8 mouse cellular contexts compared by ENCODE assay signal in the genomic region with DNA sequence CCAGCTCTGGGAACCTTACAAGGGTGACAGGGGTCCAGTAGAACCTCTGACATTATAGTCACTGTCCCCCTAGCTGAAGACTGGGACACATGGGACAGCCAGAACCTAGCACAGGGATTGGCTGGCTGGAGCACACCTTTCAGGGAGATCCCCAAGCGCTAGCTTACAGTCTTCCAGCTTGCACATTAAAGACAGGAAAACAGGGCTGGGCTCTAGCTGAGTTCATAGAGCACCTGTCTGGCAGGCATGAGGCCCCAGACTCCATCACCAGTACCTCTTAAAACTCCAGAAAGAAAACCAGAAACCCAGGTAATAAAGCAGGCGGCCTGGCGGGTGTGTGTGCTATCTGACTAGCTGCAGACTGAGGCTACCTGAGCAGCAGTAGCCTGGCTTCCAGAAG. TPM values are rescaled to one million over a fixed set of nuclear protein-coding genes. Genes with fewer than 3 reads are reported as not detected.
DNase-seq lines count a peak whose midpoint lies in the region; ATAC-seq and TF ChIP-seq lines count a peak whose summit lies in the region.

No protein-coding gene starts in this region.

- 44% methylated on average over 3 of the region's 3 CpGs for WGBS in cerebellum, adult 2 months
- WGBS in lung, postnatal 0 days: 82% methylated on average over 3 of the region's 3 CpGs
- WGBS in limb, embryonic 14.5 days: 37% methylated on average over 3 of the region's 3 CpGs
- WGBS in stomach, embryonic 15.5 days: 79% methylated on average over 3 of the region's 3 CpGs

- H3K4me1 ChIP-seq in cerebellum, adult 2 months (ENCODE audit: control insufficient read depth, insufficient read depth, low read length): peaks cover 73% of the 10 kb centered on the region
- peaks cover 32% of the 10 kb centered on the region for H3K4me1 ChIP-seq in lung, postnatal 0 days (ENCODE audit: insufficient read depth, low read depth, low read length)
- peaks cover 38% of the 10 kb centered on the region for H3K4me1 ChIP-seq in limb, embryonic 14.5 days (ENCODE audit: control insufficient read depth, insufficient read depth, low read length)
- peaks cover 51% of the 10 kb centered on the region for H3K4me1 ChIP-seq in stomach, embryonic 15.5 days

- H3K36me3 ChIP-seq in lung, postnatal 0 days (ENCODE audit: insufficient read depth, low read length): peaks cover 36% of the 10 kb centered on the region
- H3K36me3 ChIP-seq in limb, embryonic 14.5 days (ENCODE audit: control insufficient read depth, insufficient read depth, low read length): peaks cover 54% of the 10 kb centered on the region
- peaks cover 28% of the 10 kb centered on the region for H3K36me3 ChIP-seq in stomach, embryonic 15.5 days

- H3K27ac ChIP-seq in cerebellum, adult 2 months (ENCODE audit: insufficient read depth, low read length): peak overlapping the region; percentile 5
- H3K27ac ChIP-seq in lung, postnatal 0 days (ENCODE audit: low read length): peak overlapping the region; percentile 92
- 0 out of 2 replicates have a peak overlapping the region, but pooled peaks have one; percentile 19 for H3K27ac ChIP-seq in limb, embryonic 14.5 days (replicated peaks; ENCODE audit: low read depth, low read length)
- H3K27ac ChIP-seq in stomach, embryonic 15.5 days: peak overlapping the region; percentile 79; the same call in 1 of the 2 replicates

- no peak for DNase-seq in cerebellum, adult 2 months
- DNase-seq in cerebellum, adult 8-10 months: no peak
- no peak for DNase-seq in lung, postnatal 0 days (ENCODE audit: low spot score)
- no peak for DNase-seq in lung, postnatal 36 days
- DNase-seq in limb, embryonic 14.5 days (ENCODE audit: low spot score): no peak
- no peak for DNase-seq in ovary, adult 18-20 months (ENCODE audit: low spot score)

- H3K4me3 ChIP-seq in cerebellum, adult 2 months (replicated peaks; ENCODE audit: insufficient read depth, low read depth, low read length): peak overlapping the region; percentile 80
- peak overlapping the region; percentile 82 for H3K4me3 ChIP-seq in lung, postnatal 0 days (ENCODE audit: low read depth, low read length)
- peak overlapping the region; percentile 97 for H3K4me3 ChIP-seq in limb, embryonic 14.5 days (replicated peaks; ENCODE audit: low read length)
- peak overlapping the region; percentile 77 for H3K4me3 ChIP-seq in stomach, embryonic 15.5 days (replicated peaks)

- no peak for TF ChIP-seq POLR2A in cerebellum, adult 2 months (IDR thresholded peaks at IDR 0.05; ENCODE audit: borderline replicate concordance, insufficient read depth, low read length)
- no peak for TF ChIP-seq POLR2A in limb, embryonic 14.5 days (IDR thresholded peaks at IDR 0.05; ENCODE audit: borderline replicate concordance, extremely low read depth, insufficient read depth, insufficient read length)

- peak overlapping the region; percentile 81 for H3K4me2 ChIP-seq in lung, postnatal 0 days (replicated peaks; ENCODE audit: low read depth, low read length)
- peak overlapping the region; percentile 87 for H3K4me2 ChIP-seq in limb, embryonic 14.5 days (replicated peaks; ENCODE audit: low read depth, low read length, severe bottlenecking)
- peak overlapping the region; percentile 84 for H3K4me2 ChIP-seq in stomach, embryonic 15.5 days

- no peak for TF ChIP-seq EP300 in lung, postnatal 0 days (IDR thresholded peaks at IDR 0.05)

- no peaks in the 10 kb centered on the region for H3K9me3 ChIP-seq in lung, postnatal 0 days (ENCODE audit: low read length)
- H3K9me3 ChIP-seq in limb, embryonic 14.5 days (ENCODE audit: control insufficient read depth, low read length): no peaks in the 10 kb centered on the region
- H3K9me3 ChIP-seq in stomach, embryonic 15.5 days: no peaks in the 10 kb centered on the region

- TF ChIP-seq CTCF in cerebellum, adult 2 months (IDR thresholded peaks at IDR 0.05; ENCODE audit: borderline replicate concordance, insufficient read depth, low read depth, low read length): no peak
- no peak for TF ChIP-seq CTCF in lung, postnatal 0 days (IDR thresholded peaks at IDR 0.05)

- H3K27me3 ChIP-seq in cerebellum, adult 2 months (ENCODE audit: control insufficient read depth, insufficient read depth, low read length): no peaks in the 10 kb centered on the region
- H3K27me3 ChIP-seq in lung, postnatal 0 days (replicated peaks; ENCODE audit: insufficient read depth, low read length): no peaks in the 10 kb centered on the region
- no peaks in the 10 kb centered on the region for H3K27me3 ChIP-seq in limb, embryonic 14.5 days (ENCODE audit: control insufficient read depth, insufficient read depth, low read length)
- H3K27me3 ChIP-seq in stomach, embryonic 15.5 days (replicated peaks): no peaks in the 10 kb centered on the region

- ATAC-seq in lung, postnatal 0 days: no peak
- ATAC-seq in limb, embryonic 14.5 days (ENCODE audit: low FRiP score, low read depth): no peak
- no peak for ATAC-seq in stomach, embryonic 15.5 days (ENCODE audit: insufficient read depth, low FRiP score, low read depth)
- ATAC-seq in inflammation-experienced regulatory T-cells, adult 6 months: no peak

- H3K9ac ChIP-seq in lung, postnatal 0 days (replicated peaks; ENCODE audit: low read depth): peak overlapping the region; percentile 98
- H3K9ac ChIP-seq in limb, embryonic 14.5 days (ENCODE audit: low read depth, low read length, severe bottlenecking): peak overlapping the region; percentile 92
- no peak overlapping the region; the same call in 1 of the 2 replicates for H3K9ac ChIP-seq in stomach, embryonic 15.5 days

RNA-seq across cellular contexts. Expression of a gene that starts 4.2 kb away (rescaled TPM):
- polyA plus RNA-seq in cerebellum, adult 2 months (2012; rRNA removed): 59.3 and 64.4 TPM in 2 replicates
- polyA plus RNA-seq in lung, postnatal 0 days (2015; fragmentation: Nextera tagmentation; extraction: Ambion mirVana): 92.2 and 103 TPM in 2 replicates
- 108 and 147 TPM in 2 replicates for polyA plus RNA-seq in limb, embryonic 14.5 days (2012; rRNA removed)
- 93.0 and 97.7 TPM in 2 replicates for polyA plus RNA-seq in limb, embryonic 14.5 days (2014; fragmentation: Nextera tagmentation; extraction: Ambion mirVana)
- 83.9 and 86.3 TPM in 2 replicates for polyA plus RNA-seq in stomach, embryonic 15.5 days (2015; fragmentation: Nextera tagmentation; extraction: Ambion mirVana)
- 10 to 100 TPM; 50.3 to 61.4 (median 50.9) TPM for polyA plus RNA-seq in inflammation-experienced regulatory T-cells, adult 6 months (2017; shearing (Covaris generic))

RNA-seq across cellular contexts. Expression of a gene that starts 16.8 kb away (rescaled TPM):
- polyA plus RNA-seq in cerebellum, adult 2 months (2012; rRNA removed): 106 and 108 TPM in 2 replicates
- 41.7 and 42.9 TPM in 2 replicates for polyA plus RNA-seq in lung, postnatal 0 days (2015; fragmentation: Nextera tagmentation; extraction: Ambion mirVana)
- 87.8 and 122 TPM in 2 replicates for polyA plus RNA-seq in limb, embryonic 14.5 days (2012; rRNA removed)
- polyA plus RNA-seq in limb, embryonic 14.5 days (2014; fragmentation: Nextera tagmentation; extraction: Ambion mirVana): 78.0 and 89.1 TPM in 2 replicates
- polyA plus RNA-seq in stomach, embryonic 15.5 days (2015; fragmentation: Nextera tagmentation; extraction: Ambion mirVana): 70.1 and 72.2 TPM in 2 replicates
- polyA plus RNA-seq in inflammation-experienced regulatory T-cells, adult 6 months (2017; shearing (Covaris generic)): 10 to 100 TPM in 1 of 3 experiments, 1 to 10 TPM in 2; 3.4 to 10.4 (median 9.2) TPM

RNA-seq across cellular contexts. Expression of a gene that starts 28.1 kb away (rescaled TPM):
- 12.6 and 14.2 TPM in 2 replicates for polyA plus RNA-seq in cerebellum, adult 2 months (2012; rRNA removed)
- polyA plus RNA-seq in lung, postnatal 0 days (2015; fragmentation: Nextera tagmentation; extraction: Ambion mirVana): 32.6 and 37.0 TPM in 2 replicates
- 33.7 and 42.7 TPM in 2 replicates for polyA plus RNA-seq in limb, embryonic 14.5 days (2012; rRNA removed)
- polyA plus RNA-seq in limb, embryonic 14.5 days (2014; fragmentation: Nextera tagmentation; extraction: Ambion mirVana): 35.9 and 36.5 TPM in 2 replicates
- 46.2 and 47.5 TPM in 2 replicates for polyA plus RNA-seq in stomach, embryonic 15.5 days (2015; fragmentation: Nextera tagmentation; extraction: Ambion mirVana)
- 100 to 1,000 TPM; 190 to 248 (median 240) TPM for polyA plus RNA-seq in inflammation-experienced regulatory T-cells, adult 6 months (2017; shearing (Covaris generic))

RNA-seq across cellular contexts. Expression of a gene that starts 28.3 kb away (rescaled TPM):
- 112 and 117 TPM in 2 replicates for polyA plus RNA-seq in cerebellum, adult 2 months (2012; rRNA removed)
- 28.7 and 28.8 TPM in 2 replicates for polyA plus RNA-seq in lung, postnatal 0 days (2015; fragmentation: Nextera tagmentation; extraction: Ambion mirVana)
- polyA plus RNA-seq in limb, embryonic 14.5 days (2012; rRNA removed): 64.5 and 66.1 TPM in 2 replicates
- polyA plus RNA-seq in limb, embryonic 14.5 days (2014; fragmentation: Nextera tagmentation; extraction: Ambion mirVana): 14.4 and 15.9 TPM in 2 replicates
- polyA plus RNA-seq in stomach, embryonic 15.5 days (2015; fragmentation: Nextera tagmentation; extraction: Ambion mirVana): 27.1 and 32.0 TPM in 2 replicates
- polyA plus RNA-seq in inflammation-experienced regulatory T-cells, adult 6 months (2017; shearing (Covaris generic)): 100 to 1,000 TPM in 2 of 3 experiments, 10 to 100 TPM in 1; 71.4 to 109 (median 107) TPM

RNA-seq across cellular contexts. Expression of a gene that starts 51.1 kb away (rescaled TPM):
- 208 and 218 TPM in 2 replicates for polyA plus RNA-seq in cerebellum, adult 2 months (2012; rRNA removed)
- polyA plus RNA-seq in lung, postnatal 0 days (2015; fragmentation: Nextera tagmentation; extraction: Ambion mirVana): 97.7 and 111 TPM in 2 replicates
- 253 and 298 TPM in 2 replicates for polyA plus RNA-seq in limb, embryonic 14.5 days (2012; rRNA removed)
- 110 and 125 TPM in 2 replicates for polyA plus RNA-seq in limb, embryonic 14.5 days (2014; fragmentation: Nextera tagmentation; extraction: Ambion mirVana)
- 134 and 148 TPM in 2 replicates for polyA plus RNA-seq in stomach, embryonic 15.5 days (2015; fragmentation: Nextera tagmentation; extraction: Ambion mirVana)
- 10 to 100 TPM; 11.7 to 16.3 (median 13.2) TPM for polyA plus RNA-seq in inflammation-experienced regulatory T-cells, adult 6 months (2017; shearing (Covaris generic))

Comparison
In these comparisons a context has a peak if more than half of its experiments do, and no peak if none do; other contexts are left out.
1. H3K27ac ChIP-seq: peak in every context shown above with its lines; median percentile 92 in lung, postnatal 0 days; 79 in stomach, embryonic 15.5 days; 19 in limb, embryonic 14.5 days; 5 in cerebellum, adult 2 months.